Mouse (Mus musculus) liver, embryonic 11.5 days (tissue): Measurements from ENCODE around the gene Spz1. TPM values are rescaled to one million over a fixed set of nuclear protein-coding genes. Genes with fewer than 3 reads are reported as not detected.
A peak's percentile ranks its signal among the peaks of the same experiment; 100 is the strongest.
"Not testable (repeated sequence)": the region's sequence is repeated elsewhere in the genome, so short reads cannot be mapped to it uniquely, and the experiment has no call there.

Experiments used
- ATAC-seq: fragments of 200-750 bp; cut with Nextera tagmentation; replicated peaks from 2 replicates; pipeline ENCODE4 v1.8.0; 2017; ENCODE audit warnings: moderate number of reproducible peaks, mild to moderate bottlenecking, moderate TSS enrichment, moderate library complexity; ENCODE audit not compliant: low FRiP score
- DNase-seq: peaks from one replicate; pipeline ENCODE4 v3.0.0-alpha.2; 2017; ENCODE audit warnings: low spot score
- H3K27ac ChIP-seq: fragments of 300-500 bp; sonication (generic); 2 replicates; pipeline ENCODE4 v1.5.1; 2014; ENCODE audit warnings: mild to moderate bottlenecking, low read depth, low read length, control low read depth
- H3K27me3 ChIP-seq: fragments of 300-500 bp; sonication (generic); replicated peaks from 2 replicates; pipeline ENCODE4 v1.6.1; 2014; ENCODE audit warnings: low read length, mixed read lengths; ENCODE audit not compliant: control insufficient read depth, insufficient read depth
- H3K36me3 ChIP-seq: fragments of 300-500 bp; sonication (generic); 2 replicates; pipeline ENCODE4 v1.6.1; 2014; ENCODE audit warnings: mild to moderate bottlenecking, low read length, moderate library complexity, mixed read lengths; ENCODE audit not compliant: control insufficient read depth, insufficient read depth
- H3K4me1 ChIP-seq: fragments of 300-500 bp; sonication (generic); replicated peaks from 2 replicates; pipeline ENCODE4 v1.6.1; 2014; ENCODE audit warnings: low read length, mixed read lengths; ENCODE audit not compliant: control insufficient read depth, insufficient read depth
- H3K4me2 ChIP-seq: fragments of 300-500 bp; sonication (generic); 2 replicates; pipeline ENCODE4 v1.6.1; 2014; ENCODE audit warnings: mild to moderate bottlenecking, control low read depth, moderate library complexity
- H3K4me3 ChIP-seq: fragments of 300-500 bp; sonication (generic); 2 replicates; pipeline ENCODE4 v1.5.1; 2014; ENCODE audit warnings: low read depth, low read length, control low read depth
- H3K9ac ChIP-seq: fragments of 300-500 bp; sonication (generic); 2 replicates; pipeline ENCODE4 v1.6.1; 2014; ENCODE audit warnings: low read depth, low read length, control low read depth
- H3K9me3 ChIP-seq: fragments of 300-500 bp; sonication (generic); 2 replicates; pipeline ENCODE4 v1.6.1; 2016; ENCODE audit warnings: low read length, inconsistent platforms, mixed read lengths; ENCODE audit not compliant: control insufficient read depth
- WGBS: fragments of 180-500 bp; shearing (Covaris S2); extraction: QIAGEN DNeasy Blood & Tissue Kit; methylation state at CpG from one replicate; pipeline ENCODE4 v1.1.7; 2014; 5-methylcytosine and 5-hydroxymethylcytosine counted together
- polyA plus RNA-seq: library from polyadenylated mRNA; unstranded; fragments of >200 nt; fragmentation: Nextera tagmentation; extraction: Ambion mirVana; gene quantifications from 2 replicates; pipeline ENCODE4 v1.2.1, GENCODE M21; 2014

Spz1 gene
- polyA plus RNA-seq, 1 experiment from 2014 or later, result not detected

GRCm38 (mm10) chr13:92605306-92605705, 29.3 kb upstream of the Spz1 start:
- not testable (repeated sequence) for DNase-seq, H3K9ac ChIP-seq, H3K27ac ChIP-seq, H3K27me3 ChIP-seq, H3K9me3 ChIP-seq, ATAC-seq, H3K4me3 ChIP-seq, H3K36me3 ChIP-seq, H3K4me2 ChIP-seq
- 74% methylated on average over 4 of the region's 4 CpGs for WGBS
- H3K4me1 ChIP-seq, result peaks cover 10% of the 10 kb centered on the region

- H3K4me2 ChIP-seq, result peak overlapping the region; percentile 43
- no peaks in the 10 kb centered on the region for H3K9me3 ChIP-seq
- H3K27me3 ChIP-seq, result no peaks in the 10 kb centered on the region
- DNase-seq (no peak), ATAC-seq (peak; percentile 75)
- 55% methylated on average over 3 of the region's 3 CpGs for WGBS
- peaks cover 44% of the 10 kb centered on the region for H3K4me1 ChIP-seq
- H3K9ac ChIP-seq, result peak overlapping the region; percentile 34; the same call in 1 of the 2 replicates
- peak overlapping the region; percentile 91 for H3K27ac ChIP-seq
- no peak overlapping the region for H3K4me3 ChIP-seq
- H3K36me3 ChIP-seq, result no peaks in the 10 kb centered on the region
Measured at GRCm38 (mm10) chr13:92595424-92595823, 19.5 kb upstream of the Spz1 start.

GRCm38 (mm10) chr13:92594907-92595306, 18.9 kb upstream of the Spz1 start:
- no peaks in the 10 kb centered on the region for H3K27me3 ChIP-seq
- H3K27ac ChIP-seq, result peak overlapping the region; percentile 91
- ATAC-seq (no peak), DNase-seq (no peak)
- H3K36me3 ChIP-seq, result no peaks in the 10 kb centered on the region
- H3K9ac ChIP-seq, result 0 out of 2 replicates have a peak overlapping the region, but pooled peaks have one; percentile 14
- no peaks in the 10 kb centered on the region for H3K9me3 ChIP-seq
- peak overlapping the region; percentile 43 for H3K4me2 ChIP-seq
- WGBS, result 73% methylated on average over 3 of the region's 3 CpGs
- H3K4me3 ChIP-seq, result no peak overlapping the region
- peaks cover 44% of the 10 kb centered on the region for H3K4me1 ChIP-seq

GRCm38 (mm10) chr13:92594481-92594880, 18.5 kb upstream of the Spz1 start:
- Histone ChIP-seq H3K9me3 (no peaks in the 10 kb centered on the region), H3K9ac (peak overlapping the region; percentile 14; the same call in 1 of the 2 replicates), H3K4me3 (no peak overlapping the region), H3K4me2 (peak overlapping the region; percentile 43), H3K36me3 (no peaks in the 10 kb centered on the region), H3K27me3 (no peaks in the 10 kb centered on the region), H3K4me1 (peaks cover 44% of the 10 kb centered on the region), H3K27ac (peak overlapping the region; percentile 91)
- 64% methylated on average over 6 of the region's 6 CpGs for WGBS
- no peak for DNase-seq
- no peak for ATAC-seq

- 22% methylated on average over 3 of the region's 3 CpGs for WGBS
- DNase-seq, result no peak
- Histone ChIP-seq H3K4me2 (peak overlapping the region; percentile 56), H3K9me3 (no peaks in the 10 kb centered on the region), H3K27ac (peak overlapping the region; percentile 91), H3K36me3 (no peaks in the 10 kb centered on the region), H3K9ac (peak overlapping the region; percentile 17; the same call in 1 of the 2 replicates), H3K27me3 (no peaks in the 10 kb centered on the region), H3K4me1 (peaks cover 50% of the 10 kb centered on the region), H3K4me3 (no peak overlapping the region)
- no peak for ATAC-seq
Measured at GRCm38 (mm10) chr13:92593731-92594396, 17.9 kb upstream of the Spz1 start.

- peaks cover 56% of the 10 kb centered on the region for H3K4me1 ChIP-seq
- no peak overlapping the region for H3K9ac ChIP-seq
- peak overlapping the region; percentile 91 for H3K27ac ChIP-seq
- WGBS, result 13% methylated on average over 12 of the region's 12 CpGs
- DNase-seq (peak; percentile 73), ATAC-seq (peak; percentile 96)
- H3K4me2 ChIP-seq, result peak overlapping the region; percentile 56
- H3K27me3 ChIP-seq, result no peaks in the 10 kb centered on the region
- H3K4me3 ChIP-seq, result 0 out of 2 replicates have a peak overlapping the region, but pooled peaks have one; percentile 18
- H3K9me3 ChIP-seq, result no peaks in the 10 kb centered on the region
- no peaks in the 10 kb centered on the region for H3K36me3 ChIP-seq
Measured at GRCm38 (mm10) chr13:92592786-92593635, 17.0 kb upstream of the Spz1 start.

- H3K4me1 ChIP-seq, result peaks cover 56% of the 10 kb centered on the region
- H3K27ac ChIP-seq, result peak overlapping the region; percentile 91
- no peak for ATAC-seq
- no peaks in the 10 kb centered on the region for H3K27me3 ChIP-seq
- no peaks in the 10 kb centered on the region for H3K36me3 ChIP-seq
- H3K4me3 ChIP-seq, result no peak overlapping the region
- H3K9ac ChIP-seq, result no peak overlapping the region
- no peak for DNase-seq
- WGBS, result 26% methylated on average over 5 of the region's 5 CpGs
- peak overlapping the region; percentile 56 for H3K4me2 ChIP-seq
- H3K9me3 ChIP-seq, result no peaks in the 10 kb centered on the region
Measured at GRCm38 (mm10) chr13:92592268-92592785, 16.4 kb upstream of the Spz1 start.

- Histone ChIP-seq H3K4me3 (no peak overlapping the region), H3K27ac (peak overlapping the region; percentile 89), H3K9me3 (no peaks in the 10 kb centered on the region), H3K4me2 (no peak overlapping the region), H3K4me1 (peaks cover 55% of the 10 kb centered on the region), H3K36me3 (no peaks in the 10 kb centered on the region), H3K9ac (no peak overlapping the region), H3K27me3 (no peaks in the 10 kb centered on the region)
- DNase-seq (no peak), ATAC-seq (no peak)
- WGBS, result 64% methylated on average over 3 of the region's 3 CpGs
Measured at GRCm38 (mm10) chr13:92591225-92591624, 15.3 kb upstream of the Spz1 start.
